Mouse (Mus musculus) heart, postnatal 0 days (tissue): ENCODE data around the gene 1110008P14Rik. TPM values are rescaled to one million over a fixed set of nuclear protein-coding genes. Genes with fewer than 3 reads are reported as not detected.

Experiments
- ATAC-seq: fragments of 200-750 bp; cut with Nextera tagmentation; 2 replicates; pipeline ENCODE4 v1.8.0; 2017; ENCODE audit warnings: low read depth, moderate number of reproducible peaks, moderate library complexity; ENCODE audit not compliant: insufficient read depth
- DNase-seq: peaks from one replicate; pipeline ENCODE4 v3.0.0-alpha.2; 2016; ENCODE audit warnings: low spot score
- H3K27ac ChIP-seq: fragments of 300-500 bp; sonication (generic); 2 replicates; pipeline ENCODE4 v1.5.1; 2014; ENCODE audit warnings: low read depth, mild to moderate bottlenecking
- H3K27me3 ChIP-seq: fragments of 300-500 bp; sonication (generic); 2 replicates; pipeline ENCODE4 v1.6.1; 2014; ENCODE audit warnings: low read length, mixed read lengths; ENCODE audit not compliant: control insufficient read depth, insufficient read depth
- H3K36me3 ChIP-seq: fragments of 300-500 bp; sonication (generic); replicated peaks from 2 replicates; pipeline ENCODE4 v1.6.1; 2014; ENCODE audit warnings: low read length, mixed read lengths; ENCODE audit not compliant: control insufficient read depth, insufficient read depth
- H3K4me1 ChIP-seq: fragments of 300-500 bp; sonication (generic); 2 replicates; pipeline ENCODE4 v1.6.1; 2014; ENCODE audit warnings: antibody characterized with exemption; ENCODE audit not compliant: control insufficient read depth, insufficient read depth
- H3K4me2 ChIP-seq: fragments of 300-500 bp; sonication (generic); 2 replicates; pipeline ENCODE4 v1.6.1; 2014; ENCODE audit warnings: low read depth, mild to moderate bottlenecking, low read length, moderate library complexity
- H3K4me3 ChIP-seq: fragments of 300-500 bp; sonication (generic); 2 replicates; pipeline ENCODE4 v1.5.1; 2014; ENCODE audit warnings: low read depth, low read length
- H3K9ac ChIP-seq: fragments of 300-500 bp; sonication (generic); replicated peaks from 2 replicates; pipeline ENCODE4 v1.6.1; 2014; ENCODE audit warnings: low read depth, low read length, mixed read lengths
- H3K9me3 ChIP-seq: fragments of 300-500 bp; sonication (generic); replicated peaks from 2 replicates; pipeline ENCODE4 v1.6.1; 2016; ENCODE audit warnings: low read length; ENCODE audit not compliant: control insufficient read depth
- CTCF ChIP-seq: IDR thresholded peaks from 2 replicates; pipeline ENCODE4 v1.5.1; 2016; ENCODE audit warnings: antibody characterized with exemption, control low read depth, low read depth
- EP300 ChIP-seq: IDR thresholded peaks from 2 replicates; pipeline ENCODE4 v1.6.1; 2016; ENCODE audit warnings: antibody characterized with exemption, low read depth
- WGBS: fragments of 180-500 bp; shearing (Covaris S2); extraction: QIAGEN DNeasy Blood & Tissue Kit; methylation state at CpG from one replicate; pipeline ENCODE4 v1.1.7; 2014; 5-methylcytosine and 5-hydroxymethylcytosine counted together
- polyA plus RNA-seq: library from polyadenylated mRNA; unstranded; fragments of >200 nt; fragmentation: Nextera tagmentation; extraction: Ambion mirVana; gene quantifications from 2 replicates; pipeline ENCODE4 v1.2.1, GENCODE M21; 2015
- total RNA-seq: library from RNA; depleted of rRNA; stranded (reverse); fragments of >200 nt; gene quantifications from 2 replicates; pipeline ENCODE4 v1.2.3, GENCODE M21; 2014; ENCODE audit warnings: low replicate concordance

The 1110008P14Rik gene
- total and polyA plus RNA-seq, 2 experiments from 2014 or later = 77.0 to 195 TPM

DNA sequence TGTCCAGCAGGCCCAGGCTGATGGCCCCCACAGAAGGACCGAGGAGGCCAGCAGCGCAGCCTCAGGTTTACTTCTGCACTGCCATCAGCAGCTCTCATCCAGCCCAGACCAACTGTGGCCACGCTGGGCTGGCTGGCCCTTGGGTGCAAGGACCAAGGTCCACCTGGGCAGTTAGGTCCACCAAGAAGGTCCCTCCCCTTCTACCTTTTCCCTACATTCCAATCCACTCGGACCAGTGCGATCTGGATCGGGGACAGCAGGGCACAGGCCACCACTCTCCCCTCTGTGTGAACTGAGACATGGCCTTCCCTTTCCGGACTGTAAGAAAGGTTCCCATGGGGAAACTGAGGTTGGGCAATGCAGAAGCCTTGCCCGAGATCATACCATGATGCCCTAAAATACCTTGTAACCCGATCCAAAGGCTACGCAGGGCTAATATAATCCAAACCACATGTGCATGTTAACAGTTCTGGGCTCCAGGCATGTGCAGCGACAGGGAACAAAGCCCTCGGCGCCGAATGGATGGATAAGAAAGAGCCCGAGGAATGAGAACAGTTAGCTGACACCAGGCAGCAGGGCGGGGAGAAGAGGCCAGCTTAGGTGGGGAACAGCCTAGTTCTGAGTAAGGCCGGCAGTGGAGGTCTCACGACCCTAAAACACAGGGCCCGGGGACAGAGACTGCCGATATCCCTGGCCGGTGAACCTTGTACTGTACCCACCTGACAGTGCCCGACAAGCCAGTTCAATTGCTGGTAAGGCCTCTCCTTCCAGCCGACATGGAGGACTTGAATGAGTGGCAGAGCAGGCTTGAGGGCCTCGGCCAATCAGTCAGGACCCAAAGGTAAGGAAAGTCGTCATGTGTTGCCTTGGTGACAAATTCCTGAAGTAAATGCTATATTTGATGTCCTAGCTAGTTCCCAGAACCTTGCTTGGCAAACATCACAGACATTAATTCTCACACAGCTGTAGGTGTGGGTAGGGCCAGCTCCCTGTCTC, 27.0 kb upstream of the 1110008P14Rik start:
- Histone ChIP-seq H3K36me3 (no peaks in the 10 kb centered on the region), H3K27me3 (no peaks in the 10 kb centered on the region), H3K4me1 (no peaks in the 10 kb centered on the region), H3K27ac (no peak overlapping the region), H3K4me3 (no peak overlapping the region), H3K9ac (no peak overlapping the region), H3K4me2 (no peak overlapping the region), H3K9me3 (no peaks in the 10 kb centered on the region)
- ATAC-seq = no peak
- no peak for DNase-seq
- TF ChIP-seq CTCF (no peak), EP300 (no peak)
- WGBS = 73% methylated on average over 25 of the region's 25 CpGs

DNA sequence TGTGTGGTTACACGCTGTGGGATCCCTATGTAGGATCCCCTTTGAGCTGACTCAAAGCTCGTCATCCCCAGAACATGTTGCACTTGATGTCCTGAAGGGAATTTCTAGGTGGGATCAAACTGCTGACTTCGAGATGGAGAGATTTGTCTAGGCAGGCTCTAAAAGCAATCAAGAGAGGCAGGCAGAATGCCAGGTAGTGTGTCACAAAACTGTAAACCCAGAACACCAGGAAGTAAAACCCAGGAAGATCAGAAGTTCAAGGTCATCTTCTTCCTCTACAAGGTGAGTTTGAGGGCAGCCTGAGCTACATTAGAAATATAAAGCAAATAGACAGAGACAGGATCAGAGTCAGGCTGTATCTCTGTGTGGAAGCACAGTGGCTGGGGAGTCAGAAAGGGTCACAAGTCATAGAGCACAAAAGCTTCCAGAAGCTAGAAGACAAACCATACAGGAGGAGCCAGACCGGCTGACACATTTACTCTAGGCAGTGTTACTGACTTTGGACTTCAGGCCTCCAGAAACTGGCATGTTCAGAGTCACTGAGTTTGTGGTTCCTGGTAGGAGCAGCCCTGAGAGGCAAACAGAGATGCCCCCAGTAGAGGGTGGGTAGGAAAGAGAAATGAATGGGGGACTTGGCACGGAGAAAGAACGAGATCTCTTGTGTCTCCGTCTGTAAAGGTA, 25.5 kb upstream of the 1110008P14Rik start:
- DNase-seq = no peak
- TF ChIP-seq CTCF (no peak), EP300 (no peak)
- H3K4me1 ChIP-seq = no peaks in the 10 kb centered on the region
- no peak overlapping the region for H3K27ac ChIP-seq
- H3K4me2 ChIP-seq = no peak overlapping the region
- H3K27me3 ChIP-seq = no peaks in the 10 kb centered on the region
- ATAC-seq = no peak
- H3K9me3 ChIP-seq = no peaks in the 10 kb centered on the region
- H3K4me3 ChIP-seq = no peak overlapping the region
- WGBS = 71% methylated on average over 7 of the region's 7 CpGs
- H3K36me3 ChIP-seq = 0 out of 2 replicates have a peak, but pooled peaks cover 10% of the 10 kb centered on the region
- no peak overlapping the region for H3K9ac ChIP-seq

DNA sequence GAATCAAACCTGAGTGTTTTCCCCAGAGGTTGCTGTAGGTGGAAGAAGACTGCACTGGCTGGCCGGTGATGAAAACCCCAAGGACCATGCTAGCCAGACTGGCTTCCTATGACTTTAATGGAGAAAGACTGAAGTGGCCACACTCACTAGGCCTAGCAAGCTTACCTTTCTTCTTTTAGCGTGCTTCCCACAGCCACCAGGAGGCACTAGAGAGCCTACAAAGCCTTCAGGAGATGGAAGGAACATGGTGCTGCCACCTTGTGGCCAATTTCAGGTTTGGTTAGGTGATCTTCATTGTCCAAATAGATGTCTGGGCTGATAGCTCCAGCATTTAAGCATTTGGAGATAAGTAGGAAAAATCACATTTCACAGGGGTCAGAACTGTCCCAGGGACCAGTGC, 22.9 kb upstream of the 1110008P14Rik start:
- Histone ChIP-seq H3K4me2 (no peak overlapping the region), H3K4me1 (no peaks in the 10 kb centered on the region), H3K9me3 (no peaks in the 10 kb centered on the region), H3K36me3 (peaks cover 34% of the 10 kb centered on the region), H3K27ac (no peak overlapping the region), H3K27me3 (no peaks in the 10 kb centered on the region), H3K4me3 (no peak overlapping the region), H3K9ac (no peak overlapping the region)
- ATAC-seq (peak; percentile 49), DNase-seq (peak; percentile 81)
- peak; percentile 100 for TF ChIP-seq CTCF
- TF ChIP-seq EP300 = no peak
- 14% methylated on average over 2 of the region's 2 CpGs for WGBS

DNA sequence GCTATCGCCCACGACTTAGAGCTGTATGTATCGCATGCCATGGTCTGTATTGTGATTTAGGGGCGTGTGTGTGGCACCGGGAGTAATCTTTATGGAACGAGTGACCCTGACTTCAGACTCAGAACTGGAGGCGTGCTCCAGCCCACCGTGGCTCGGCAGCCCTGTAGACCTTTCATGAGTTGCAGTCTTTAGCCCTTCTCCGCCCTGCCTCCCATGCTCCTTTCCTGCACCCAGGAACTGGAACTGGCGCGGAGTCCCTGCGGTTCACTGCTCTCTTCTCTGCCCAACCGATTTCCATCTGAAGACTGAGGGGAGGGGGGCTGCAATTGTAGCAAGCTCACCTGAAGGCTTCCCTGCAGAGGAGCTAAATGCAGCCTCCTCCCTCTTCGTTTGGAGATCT, 15.0 kb upstream of the 1110008P14Rik start:
- H3K27ac ChIP-seq = peak overlapping the region; percentile 96
- H3K4me3 ChIP-seq = peak overlapping the region; percentile 92
- TF ChIP-seq CTCF (no peak), EP300 (no peak)
- peaks cover 23% of the 10 kb centered on the region for H3K36me3 ChIP-seq
- no peaks in the 10 kb centered on the region for H3K27me3 ChIP-seq
- H3K4me2 ChIP-seq = peak overlapping the region; percentile 85
- no peaks in the 10 kb centered on the region for H3K9me3 ChIP-seq
- H3K9ac ChIP-seq = peak overlapping the region; percentile 85
- ATAC-seq = no peak
- DNase-seq = no peak
- peaks cover 6% of the 10 kb centered on the region; the same call in 1 of the 2 replicates for H3K4me1 ChIP-seq
- WGBS = under 1% methylated on average over 15 of the region's 15 CpGs

DNA sequence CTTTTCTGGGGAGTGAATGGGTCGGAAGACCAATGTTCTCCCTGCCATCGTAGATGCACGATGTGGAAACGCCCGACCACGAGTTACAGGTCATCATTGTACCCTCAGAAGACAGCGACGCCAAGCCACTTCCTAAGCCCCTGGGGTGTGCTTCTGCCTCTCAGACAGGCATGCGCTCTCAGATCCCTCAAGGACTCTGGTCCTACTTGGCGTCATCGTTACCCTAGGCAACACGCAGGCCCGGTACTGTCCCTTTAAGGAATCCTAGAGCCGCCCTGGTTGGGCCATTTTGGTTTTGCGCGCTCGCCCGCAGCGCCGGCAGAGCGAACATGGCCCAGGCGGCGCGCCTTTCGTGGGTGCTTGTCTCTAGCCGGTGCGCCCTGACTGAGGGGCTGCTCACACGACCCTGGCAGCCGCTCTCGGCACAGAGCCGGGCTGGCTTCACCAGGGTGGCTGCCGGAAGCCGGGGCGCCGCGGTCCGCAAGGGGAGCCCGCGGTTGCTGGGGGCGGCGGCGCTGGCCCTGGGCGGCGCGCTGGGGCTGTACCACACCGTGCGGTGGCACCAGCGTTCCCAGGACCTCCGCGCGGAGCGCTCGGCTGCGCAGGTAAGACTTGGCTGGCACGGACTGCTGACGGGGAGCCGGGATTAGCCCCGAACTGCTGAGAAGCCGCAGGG, 14.3 kb upstream of the 1110008P14Rik start:
- ATAC-seq = peak; percentile 94
- peak overlapping the region; percentile 85 for H3K4me2 ChIP-seq
- no peak for TF ChIP-seq EP300
- TF ChIP-seq CTCF = no peak

More for the DNA sequence above, 14.3 kb upstream of the 1110008P14Rik start:
- Histone ChIP-seq H3K4me3 (peak overlapping the region; percentile 92), H3K27me3 (no peaks in the 10 kb centered on the region), H3K9me3 (no peaks in the 10 kb centered on the region), H3K27ac (peak overlapping the region; percentile 96), H3K36me3 (peaks cover 17% of the 10 kb centered on the region), H3K4me1 (peaks cover 6% of the 10 kb centered on the region; the same call in 1 of the 2 replicates), H3K9ac (peak overlapping the region; percentile 85)
- under 1% methylated on average over 45 of the region's 59 CpGs for WGBS
- DNase-seq = peak; percentile 94
